Mouse (Mus musculus) intestine, embryonic 16.5 days (tissue): ENCODE measurements around the gene Mxra7. TPM values are rescaled to one million over a fixed set of nuclear protein-coding genes. Genes with fewer than 3 reads are reported as not detected.

Experiments
- ATAC-seq: fragments of 200-750 bp; cut with Nextera tagmentation; 2 replicates; pipeline ENCODE4 v1.8.0; 2017; ENCODE audit warnings: moderate TSS enrichment, moderate library complexity
- H3K27ac ChIP-seq: fragments of 300-500 bp; sonication (generic); 2 replicates; pipeline ENCODE4 v1.5.1; 2014; ENCODE audit warnings: mild to moderate bottlenecking, low read length
- H3K27me3 ChIP-seq: fragments of 300-500 bp; sonication (generic); replicated peaks from 2 replicates; pipeline ENCODE4 v1.6.1; 2014; ENCODE audit warnings: low read length, control low read depth, mixed read lengths; ENCODE audit not compliant: control insufficient read depth, insufficient read depth
- H3K36me3 ChIP-seq: fragments of 300-500 bp; sonication (generic); 2 replicates; pipeline ENCODE4 v1.6.1; 2014; ENCODE audit warnings: low read length, control low read depth; ENCODE audit not compliant: control insufficient read depth, insufficient read depth
- H3K4me1 ChIP-seq: fragments of 300-500 bp; sonication (generic); 2 replicates; pipeline ENCODE4 v1.6.1; 2014; ENCODE audit warnings: low read length, control low read depth, mixed read lengths; ENCODE audit not compliant: control insufficient read depth, insufficient read depth
- H3K4me2 ChIP-seq: fragments of 300-500 bp; sonication (generic); 2 replicates; pipeline ENCODE4 v1.6.1; 2014; ENCODE audit warnings: low read depth, low read length, control low read depth
- H3K4me3 ChIP-seq: fragments of 300-500 bp; sonication (generic); 2 replicates; pipeline ENCODE4 v1.5.1; 2014; ENCODE audit warnings: mild to moderate bottlenecking, low read length
- H3K9ac ChIP-seq: fragments of 300-500 bp; sonication (generic); 2 replicates; pipeline ENCODE4 v1.6.1; 2014; ENCODE audit warnings: low read depth, low read length
- H3K9me3 ChIP-seq: fragments of 300-500 bp; sonication (generic); 2 replicates; pipeline ENCODE4 v1.6.1; 2016; ENCODE audit warnings: low read length, control low read depth; ENCODE audit not compliant: control insufficient read depth
- WGBS: fragments of 180-500 bp; shearing (Covaris S2); extraction: QIAGEN DNeasy Blood & Tissue Kit; methylation state at CpG from one replicate; pipeline ENCODE4 v1.1.7; 2014; 5-methylcytosine and 5-hydroxymethylcytosine counted together
- polyA plus RNA-seq: library from polyadenylated mRNA; unstranded; fragments of >200 nt; fragmentation: Nextera tagmentation; extraction: Ambion mirVana; gene quantifications from 2 replicates; pipeline ENCODE4 v1.2.1, GENCODE M21; 2015

Mxra7 gene
- polyA plus RNA-seq, 1 experiment from 2014 or later, result 20.6 TPM

GRCm38 (mm10) chr11:116807526-116807925 lies 20.3 kb downstream of the Mxra7 start:
- no peak overlapping the region for H3K4me2 ChIP-seq
- no peaks in the 10 kb centered on the region; the same call in 1 of the 2 replicates for H3K36me3 ChIP-seq
- peaks cover 18% of the 10 kb centered on the region for H3K4me1 ChIP-seq
- H3K4me3 ChIP-seq, result no peak overlapping the region
- 74% methylated on average over 3 of the region's 3 CpGs for WGBS
- H3K9ac ChIP-seq, result no peak overlapping the region
- H3K27ac ChIP-seq, result peak overlapping the region; percentile 3; the same call in 1 of the 2 replicates
- no peak for ATAC-seq
- H3K27me3 ChIP-seq, result no peaks in the 10 kb centered on the region
- H3K9me3 ChIP-seq, result no peaks in the 10 kb centered on the region

- Histone ChIP-seq H3K27me3 (no peaks in the 10 kb centered on the region), H3K9ac (no peak overlapping the region), H3K4me1 (peaks cover 15% of the 10 kb centered on the region), H3K27ac (no peak overlapping the region), H3K36me3 (no peaks in the 10 kb centered on the region; the same call in 1 of the 2 replicates), H3K9me3 (no peaks in the 10 kb centered on the region), H3K4me3 (no peak overlapping the region), H3K4me2 (no peak overlapping the region)
- no peak for ATAC-seq
- WGBS, result 55% methylated on average over 7 of the region's 7 CpGs
Measured at GRCm38 (mm10) chr11:116807116-116807515, 20.7 kb downstream of the Mxra7 start.

GRCm38 (mm10) chr11:116806136-116807071 lies 21.4 kb downstream of the Mxra7 start:
- no peaks in the 10 kb centered on the region for H3K9me3 ChIP-seq
- peaks cover 11% of the 10 kb centered on the region for H3K4me1 ChIP-seq
- H3K4me2 ChIP-seq, result no peak overlapping the region
- H3K27me3 ChIP-seq, result no peaks in the 10 kb centered on the region
- H3K36me3 ChIP-seq, result no peaks in the 10 kb centered on the region; the same call in 1 of the 2 replicates
- H3K27ac ChIP-seq, result no peak overlapping the region
- no peak overlapping the region for H3K9ac ChIP-seq
- no peak for ATAC-seq
- no peak overlapping the region for H3K4me3 ChIP-seq
- 72% methylated on average over 15 of the region's 15 CpGs for WGBS

GRCm38 (mm10) chr11:116802709-116803108 lies 25.1 kb downstream of the Mxra7 start:
- Histone ChIP-seq H3K27me3 (no peaks in the 10 kb centered on the region), H3K9me3 (no peaks in the 10 kb centered on the region), H3K4me3 (no peak overlapping the region), H3K4me1 (peaks cover 3% of the 10 kb centered on the region; the same call in 1 of the 2 replicates), H3K9ac (no peak overlapping the region), H3K4me2 (no peak overlapping the region), H3K36me3 (no peaks in the 10 kb centered on the region), H3K27ac (no peak overlapping the region)
- 83% methylated on average over 5 of the region's 5 CpGs for WGBS
- no peak for ATAC-seq

- WGBS, result 78% methylated on average over 5 of the region's 5 CpGs
- ATAC-seq, result no peak
- H3K4me3 ChIP-seq, result no peak overlapping the region
- no peak overlapping the region for H3K27ac ChIP-seq
- no peaks in the 10 kb centered on the region for H3K27me3 ChIP-seq
- no peak overlapping the region for H3K4me2 ChIP-seq
- H3K9ac ChIP-seq, result no peak overlapping the region
- no peaks in the 10 kb centered on the region for H3K36me3 ChIP-seq
- no peaks in the 10 kb centered on the region for H3K9me3 ChIP-seq
- no peaks in the 10 kb centered on the region for H3K4me1 ChIP-seq
Measured at GRCm38 (mm10) chr11:116801106-116801505, 26.7 kb downstream of the Mxra7 start.

GRCm38 (mm10) chr11:116799364-116799763 lies 28.5 kb downstream of the Mxra7 start:
- Histone ChIP-seq H3K27me3 (no peaks in the 10 kb centered on the region), H3K4me2 (no peak overlapping the region), H3K9me3 (no peaks in the 10 kb centered on the region), H3K4me3 (no peak overlapping the region), H3K36me3 (no peaks in the 10 kb centered on the region), H3K4me1 (no peaks in the 10 kb centered on the region), H3K27ac (no peak overlapping the region), H3K9ac (no peak overlapping the region)
- WGBS, result 84% methylated on average over 5 of the region's 5 CpGs
- no peak for ATAC-seq

- Histone ChIP-seq H3K27me3 (no peaks in the 10 kb centered on the region), H3K9me3 (no peaks in the 10 kb centered on the region), H3K27ac (no peak overlapping the region), H3K36me3 (no peaks in the 10 kb centered on the region), H3K4me3 (no peak overlapping the region), H3K4me2 (no peak overlapping the region), H3K9ac (no peak overlapping the region), H3K4me1 (no peaks in the 10 kb centered on the region)
- WGBS, result 91% methylated on average over 10 of the region's 10 CpGs
- no peak for ATAC-seq
Measured at GRCm38 (mm10) chr11:116784221-116784620, 43.6 kb downstream of the Mxra7 start.

GRCm38 (mm10) chr11:116782737-116783145 lies 45.1 kb downstream of the Mxra7 start:
- Histone ChIP-seq H3K9ac (no peak overlapping the region), H3K4me3 (0 out of 2 replicates have a peak overlapping the region, but pooled peaks have one; percentile 12), H3K9me3 (no peaks in the 10 kb centered on the region), H3K36me3 (no peaks in the 10 kb centered on the region), H3K27me3 (no peaks in the 10 kb centered on the region), H3K4me2 (no peak overlapping the region), H3K4me1 (no peaks in the 10 kb centered on the region), H3K27ac (no peak overlapping the region)
- WGBS, result 41% methylated on average over 9 of the region's 9 CpGs
- peak; percentile 63; the same call in 1 of the 2 replicates for ATAC-seq

GRCm38 (mm10) chr11:116775407-116775806 lies 52.4 kb downstream of the Mxra7 start, which contains the start of gene St6galnac1:
TSS of gene St6galnac1 (minus strand) at chr11:116775507.
- H3K27ac ChIP-seq, result no peak within 1 kb of the TSS
- no peaks in the 10 kb centered on the region for H3K27me3 ChIP-seq
- H3K36me3 ChIP-seq, result no peaks in the 10 kb centered on the region
- H3K9ac ChIP-seq, result no peak within 1 kb of the TSS
- no peak for ATAC-seq
- no peaks in the 10 kb centered on the region for H3K4me1 ChIP-seq
- WGBS, result 82% methylated on average over 7 of the region's 7 CpGs
- no peak within 1 kb of the TSS for H3K4me2 ChIP-seq
- no peak within 1 kb of the TSS for H3K4me3 ChIP-seq
- no peaks in the 10 kb centered on the region for H3K9me3 ChIP-seq
